Mouse (Mus musculus) lung, adult 2 months (tissue): ENCODE results near the gene Aldh8a1.

Source experiments
- CTCF ChIP-seq: fragments of 200-500 bp; IDR thresholded peaks from 2 replicates; pipeline ENCODE4 v1.5.1; 2011; ENCODE audit warnings: mild to moderate bottlenecking, low read length, control low read depth; ENCODE audit not compliant: insufficient read depth
- POLR2A ChIP-seq: fragments of 200-500 bp; IDR thresholded peaks from 2 replicates; pipeline ENCODE4 v1.6.1; 2011; ENCODE audit warnings: low read depth, mild to moderate bottlenecking, control low read depth, low read length, borderline replicate concordance; ENCODE audit errors: extremely low read depth

- no peak for TF ChIP-seq CTCF
- no peak for TF ChIP-seq POLR2A
Observed at GRCm38 (mm10) chr10:21367481-21367880, 9.6 kb upstream of the Aldh8a1 start.
